Mouse (Mus musculus): ENCODE data around the gene Syndig1l. TPM values are rescaled to one million over a fixed set of nuclear protein-coding genes. Genes with fewer than 3 reads are reported as not detected.

Syndig1l gene
- 17.2 and 19.6 TPM in 2 replicates for polyA plus RNA-seq (2015; fragmentation: Nextera tagmentation; extraction: Ambion mirVana)

DNA sequence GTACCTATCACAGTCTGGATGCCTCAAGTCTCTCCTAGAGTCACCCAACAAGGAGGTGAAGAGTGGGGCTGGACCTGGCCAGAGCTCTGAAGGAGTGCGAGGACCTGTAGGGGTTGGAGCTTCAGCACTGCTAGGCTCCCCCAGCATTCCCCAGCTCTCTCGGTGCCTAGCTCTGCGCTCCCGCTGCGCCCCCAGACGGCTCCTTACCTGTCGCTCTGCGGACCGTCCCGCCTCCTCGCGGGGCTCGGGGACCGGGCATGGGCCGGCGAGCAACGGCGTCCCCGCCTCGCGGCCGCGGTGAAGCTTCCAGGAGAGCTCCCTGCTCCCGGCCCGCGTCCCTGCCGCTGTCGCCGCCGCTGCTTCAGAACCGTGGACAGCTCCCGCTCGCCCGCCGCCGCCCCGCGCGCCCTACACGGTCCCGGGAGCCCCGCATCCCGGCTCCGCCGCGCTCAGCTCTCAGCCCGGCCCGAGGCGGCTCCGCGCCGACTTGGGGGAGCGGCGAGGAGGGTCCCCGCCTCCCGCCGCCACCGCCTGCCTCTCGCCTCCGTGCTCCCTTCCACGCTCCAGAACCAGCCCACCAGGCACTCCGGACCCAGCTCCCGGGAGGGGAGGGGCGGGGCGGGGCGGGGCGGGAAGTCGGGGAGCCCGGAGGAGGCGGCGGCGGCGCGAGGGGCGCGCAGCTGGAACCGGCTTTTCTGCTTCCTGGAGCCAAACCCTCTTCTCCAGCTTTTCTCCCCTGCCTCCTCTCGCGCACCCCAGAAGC is at the start of gene Syndig1l:
Syndig1l (minus strand) TSS at position 513 of the 763 bp plus-strand sequence.

DNA sequence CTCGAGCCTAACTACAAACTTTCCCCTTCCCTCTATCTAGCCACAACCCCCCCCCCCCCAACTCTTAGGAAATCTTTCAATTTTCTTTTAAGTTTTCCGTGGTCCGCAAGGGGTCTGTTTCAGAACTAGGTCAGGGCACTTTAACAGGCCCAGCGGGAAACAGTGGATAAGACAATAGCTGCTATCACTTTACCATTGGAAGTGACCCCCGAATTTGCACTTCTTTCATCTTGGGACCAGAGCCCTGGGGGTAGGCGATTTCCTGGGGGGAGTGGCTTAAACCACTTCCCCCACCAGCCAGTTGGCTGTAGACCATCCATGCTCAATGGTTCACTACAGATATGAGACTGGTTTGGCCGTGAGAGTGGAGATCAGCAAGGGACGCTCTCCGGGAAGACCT is 58.0 kb downstream of the Syndig1l start, which contains the start of gene Vrtn:
Vrtn (plus strand) TSS at position 366 of the 400 bp plus-strand sequence.

Other genes starting within 250 kb of the Syndig1l start
- gene Aldh6a1, start 247.8 kb downstream of the Syndig1l start, polyA plus RNA-seq (2015; fragmentation: Nextera tagmentation; extraction: Ambion mirVana): 44.9 and 50.0 TPM in 2 replicates
- gene Lin52, start 247.4 kb downstream of the Syndig1l start, polyA plus RNA-seq (2015; fragmentation: Nextera tagmentation; extraction: Ambion mirVana): 26.9 and 27.0 TPM in 2 replicates
- gene Vsx2, start 129.1 kb downstream of the Syndig1l start, polyA plus RNA-seq (2015; fragmentation: Nextera tagmentation; extraction: Ambion mirVana): 4.6 and 7.0 TPM in 2 replicates
- gene Abcd4, start 81.4 kb downstream of the Syndig1l start, polyA plus RNA-seq (2015; fragmentation: Nextera tagmentation; extraction: Ambion mirVana): 10.8 and 10.9 TPM in 2 replicates
- not detected in 2 replicates for gene Vrtn, start 57.8 kb downstream of the Syndig1l start, polyA plus RNA-seq (2015; fragmentation: Nextera tagmentation; extraction: Ambion mirVana)
- gene Npc2, start 74.3 kb upstream of the Syndig1l start, polyA plus RNA-seq (2015; fragmentation: Nextera tagmentation; extraction: Ambion mirVana): 49.9 and 50.8 TPM in 2 replicates
- gene Isca2, start 74.4 kb upstream of the Syndig1l start, polyA plus RNA-seq (2015; fragmentation: Nextera tagmentation; extraction: Ambion mirVana): 138 and 144 TPM in 2 replicates
- 0.21 and 0.36 TPM in 2 replicates for gene Ltbp2, start 177.7 kb upstream of the Syndig1l start, polyA plus RNA-seq (2015; fragmentation: Nextera tagmentation; extraction: Ambion mirVana)

All from neural tube, postnatal 0 days (tissue).